Mouse (Mus musculus) gastrocnemius, adult 8-10 months (tissue): ENCODE measurements at regions not wholly inside any gene's neighbourhood (a gene's known extent, or its start where the extent isn't known, plus 50 kb on each side); places are given as distances from the start of the nearest gene placed in this dataset.
"Not testable (repeated sequence)": the region's sequence is repeated elsewhere in the genome, so short reads cannot be mapped to it uniquely, and the experiment has no call there.

ENCODE experiments used
- DNase-seq, 2 experiments: peaks; one replicate each; pipeline ENCODE4 v3.0.0; 2022; ENCODE audit warnings: low spot score in 2 of 2

- no peak for DNase-seq
Observed at GRCm38 (mm10) chr3:5806947-5807575, 56.5 kb downstream of the Gm8797 start.

- no peak for DNase-seq
Observed at GRCm38 (mm10) chr3:5811071-5811590, 60.5 kb downstream of the Gm8797 start.

GRCm38 (mm10) chr3:5820243-5820642, 69.6 kb downstream of the Gm8797 start:
- DNase-seq = not testable (repeated sequence)

- DNase-seq = peak; percentile 100
Observed at GRCm38 (mm10) chr3:5860237-5860636, 109.6 kb downstream of the Gm8797 start.

- DNase-seq = no peak
Observed at GRCm38 (mm10) chr3:5870407-5870806, 119.8 kb downstream of the Gm8797 start.

GRCm38 (mm10) chr3:5879113-5879512, 128.5 kb downstream of the Gm8797 start:
- no peak for DNase-seq

- no peak for DNase-seq
Observed at GRCm38 (mm10) chr3:5917536-5917935, 166.9 kb downstream of the Gm8797 start.

GRCm38 (mm10) chr3:5950243-5950642, 199.6 kb downstream of the Gm8797 start:
- DNase-seq = not testable (repeated sequence)

- DNase-seq = not testable (repeated sequence)
Observed at GRCm38 (mm10) chr3:5989011-5989645, 238.5 kb downstream of the Gm8797 start.

- no peak for DNase-seq
Observed at GRCm38 (mm10) chr3:6004423-6004822, 253.8 kb downstream of the Gm8797 start.

GRCm38 (mm10) chr3:6018749-6019148, 268.1 kb downstream of the Gm8797 start:
- no peak for DNase-seq

- DNase-seq = not testable (repeated sequence)
Observed at GRCm38 (mm10) chr3:6041325-6041724, 290.7 kb downstream of the Gm8797 start.

GRCm38 (mm10) chr3:6049472-6050045, 299.0 kb downstream of the Gm8797 start:
- DNase-seq = no peak

GRCm38 (mm10) chr3:6051901-6052300, 301.3 kb downstream of the Gm8797 start:
- no peak for DNase-seq

GRCm38 (mm10) chr3:6083855-6084254, 333.2 kb downstream of the Gm8797 start:
- DNase-seq = no peak

GRCm38 (mm10) chr3:6087267-6087666, 336.7 kb downstream of the Gm8797 start:
- DNase-seq = no peak

GRCm38 (mm10) chr3:6093931-6094330, 343.3 kb downstream of the Gm8797 start:
- no peak for DNase-seq

GRCm38 (mm10) chr3:6094410-6094809, 343.8 kb downstream of the Gm8797 start:
- DNase-seq = not testable (repeated sequence)

- no peak for DNase-seq
Observed at GRCm38 (mm10) chr3:6100863-6101262, 350.3 kb downstream of the Gm8797 start.

- no peak for DNase-seq
Observed at GRCm38 (mm10) chr3:6102866-6103265, 352.3 kb downstream of the Gm8797 start.

GRCm38 (mm10) chr3:6106659-6107058, 356.1 kb downstream of the Gm8797 start:
- DNase-seq = no peak

- DNase-seq = no peak
Observed at GRCm38 (mm10) chr3:6107377-6108155, 357.0 kb downstream of the Gm8797 start.
